Mouse (Mus musculus) thymus, adult 2 months (tissue): ENCODE measurements around the gene Faiml. TPM values are rescaled to one million over a fixed set of nuclear protein-coding genes. Genes with fewer than 3 reads are reported as not detected.

Experiments used
- DNase-seq: peaks from one replicate; pipeline ENCODE4 v3.0.0; 2021
- H3K27ac ChIP-seq: fragments of 200-500 bp; 2 replicates; pipeline ENCODE4 v1.5.1; 2012; ENCODE audit warnings: low read length, control low read depth; ENCODE audit not compliant: control insufficient read depth, insufficient read depth
- H3K27me3 ChIP-seq: fragments of 200-500 bp; 2 replicates; pipeline ENCODE4 v1.6.1; 2012; ENCODE audit warnings: mild to moderate bottlenecking, low read length, moderate library complexity, mixed read lengths; ENCODE audit not compliant: control insufficient read depth, insufficient read depth
- H3K36me3 ChIP-seq: fragments of 200-500 bp; 2 replicates; pipeline ENCODE4 v1.6.1; 2012; ENCODE audit warnings: mild to moderate bottlenecking, low read length, moderate library complexity; ENCODE audit not compliant: control insufficient read depth, insufficient read depth
- H3K4me1 ChIP-seq: fragments of 200-500 bp; replicated peaks from 2 replicates; pipeline ENCODE4 v1.6.1; 2012; ENCODE audit warnings: low read length; ENCODE audit not compliant: control insufficient read depth, insufficient read depth
- H3K4me3 ChIP-seq: fragments of 200-500 bp; 2 replicates; pipeline ENCODE4 v1.5.1; 2012; ENCODE audit warnings: mild to moderate bottlenecking, low read length, control low read depth, moderate library complexity; ENCODE audit not compliant: control insufficient read depth, insufficient read depth
- CTCF ChIP-seq: fragments of 200-500 bp; IDR thresholded peaks from 2 replicates; pipeline ENCODE4 v1.5.1; 2012; ENCODE audit warnings: mild to moderate bottlenecking, control low read depth, low read length, moderate library complexity, borderline replicate concordance; ENCODE audit not compliant: control insufficient read depth, poor library complexity, insufficient read depth; ENCODE audit errors: extremely low read depth
- POLR2A ChIP-seq: fragments of 200-500 bp; IDR thresholded peaks from 2 replicates; pipeline ENCODE4 v1.6.1; 2012; ENCODE audit warnings: mild to moderate bottlenecking, low read length, control low read depth, moderate library complexity; ENCODE audit not compliant: control insufficient read depth, poor library complexity, insufficient read depth; ENCODE audit errors: extremely low read depth
- WGBS: fragments of 180-500 bp; shearing (Covaris S2); methylation state at CpG from one replicate; pipeline ENCODE4 v1.1.7; 2018; 5-methylcytosine and 5-hydroxymethylcytosine counted together
- polyA plus RNA-seq: library from polyadenylated mRNA; depleted of rRNA; stranded (reverse); fragments of >200 nt; gene quantifications from 2 replicates; pipeline ENCODE4 v1.2.3, GENCODE M21; 2012; rRNA removed

Gene Faiml
- polyA plus RNA-seq, 1 experiment = not detected

DNA sequence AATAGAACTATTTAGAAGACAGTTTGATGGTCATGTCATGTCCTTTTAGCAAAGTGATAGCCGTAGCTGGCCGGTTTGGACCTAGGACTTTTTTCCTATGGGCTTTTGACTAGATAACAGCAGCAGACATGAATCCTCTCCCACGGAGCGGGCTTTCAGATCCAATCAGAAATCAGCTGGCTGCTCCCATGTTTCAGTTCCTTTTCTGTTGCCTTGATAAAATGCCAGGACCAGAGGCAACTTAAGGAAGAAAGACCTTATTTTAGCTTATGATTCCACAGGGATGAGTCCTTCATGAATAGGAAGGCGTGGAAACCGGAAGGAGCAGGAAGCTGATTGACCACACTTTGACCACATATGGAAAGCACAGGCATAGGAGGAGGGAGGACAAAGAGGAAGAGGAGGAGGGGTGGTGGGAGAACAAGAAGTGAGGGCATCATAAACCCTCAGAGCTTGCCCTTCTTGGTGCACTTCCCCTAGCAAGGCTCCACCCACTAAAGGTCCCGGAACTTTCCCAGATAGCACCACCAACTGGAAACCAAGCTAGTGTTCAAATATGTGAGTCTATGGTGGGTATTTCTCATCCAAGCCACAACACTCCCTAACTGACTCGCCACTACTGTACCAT is 53.9 kb downstream of the Faiml start:
- no peaks in the 10 kb centered on the region for H3K27me3 ChIP-seq
- no peaks in the 10 kb centered on the region for H3K36me3 ChIP-seq
- TF ChIP-seq POLR2A (no peak), CTCF (no peak)
- no peak for DNase-seq
- no peaks in the 10 kb centered on the region for H3K4me1 ChIP-seq
- no peak overlapping the region for H3K4me3 ChIP-seq
- 47% methylated on average over 8 of the region's 8 CpGs for WGBS
- no peak overlapping the region for H3K27ac ChIP-seq

DNA sequence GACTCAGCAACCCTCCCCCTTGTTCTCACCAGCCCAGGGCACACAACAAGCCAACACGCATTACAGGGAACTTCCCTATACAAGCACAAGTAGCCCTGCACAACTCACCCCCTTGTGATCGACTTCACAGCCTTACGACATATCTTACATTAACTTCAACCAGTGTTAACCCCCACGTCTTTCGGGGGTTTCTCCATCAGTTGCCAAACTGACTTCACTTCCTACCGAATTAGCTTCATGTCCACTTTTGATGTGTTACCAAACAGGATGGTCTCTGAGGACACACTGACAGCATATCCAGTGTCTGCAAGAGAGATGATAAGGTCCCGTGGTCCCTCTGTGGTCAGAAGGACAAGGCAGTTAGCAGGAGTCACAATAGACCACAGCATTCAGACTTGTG is 54.9 kb downstream of the Faiml start:
- no peak for TF ChIP-seq POLR2A
- no peak for TF ChIP-seq CTCF
- H3K27ac ChIP-seq = no peak overlapping the region
- H3K4me3 ChIP-seq = no peak overlapping the region
- no peak for DNase-seq
- no peaks in the 10 kb centered on the region for H3K36me3 ChIP-seq
- 26% methylated on average over 7 of the region's 7 CpGs for WGBS
- no peaks in the 10 kb centered on the region for H3K27me3 ChIP-seq
- no peaks in the 10 kb centered on the region for H3K4me1 ChIP-seq

DNA sequence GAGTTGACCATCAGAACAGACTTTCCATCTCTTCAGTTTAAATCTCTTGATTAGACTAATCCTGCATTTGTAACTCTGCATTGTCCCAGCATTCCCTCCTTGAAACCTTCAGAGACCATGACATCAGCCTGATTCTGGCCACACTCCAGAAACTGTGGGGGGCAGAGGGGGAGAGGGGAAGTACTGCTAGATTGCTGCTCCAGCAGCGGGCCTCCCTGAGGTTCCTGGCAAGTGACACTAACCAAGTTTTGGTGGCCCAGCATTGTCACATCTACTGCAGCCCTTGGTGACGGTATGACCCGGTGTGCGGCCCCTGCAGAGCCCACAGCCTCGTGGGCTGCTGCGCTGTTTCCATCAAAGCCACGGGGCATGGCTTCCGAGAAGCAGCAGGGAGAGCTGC is 56.8 kb downstream of the Faiml start:
- TF ChIP-seq CTCF = no peak
- TF ChIP-seq POLR2A = no peak
- Histone ChIP-seq H3K4me3 (no peak overlapping the region), H3K27ac (no peak overlapping the region), H3K27me3 (no peaks in the 10 kb centered on the region), H3K36me3 (no peaks in the 10 kb centered on the region), H3K4me1 (no peaks in the 10 kb centered on the region)
- no peak for DNase-seq
- WGBS = 5% methylated on average over 8 of the region's 8 CpGs

Other genes with a start within 250 kb of the Faiml start
- 0.18 TPM in 1 of 2 replicates, not detected in the other for gene Gm1123, start 201.5 kb downstream of the Faiml start, polyA plus RNA-seq
- gene Pik3cb, start 96.6 kb downstream of the Faiml start, polyA plus RNA-seq = 2.7 and 2.9 TPM in 2 replicates
- 5.2 and 7.0 TPM in 2 replicates for gene Cep70, start 6.1 kb upstream of the Faiml start, polyA plus RNA-seq
- 0.15 and 0.66 TPM in 2 replicates for gene Esyt3, start 121.3 kb upstream of the Faiml start, polyA plus RNA-seq
- 7.4 and 14.9 TPM in 2 replicates for gene Mras, start 200.1 kb upstream of the Faiml start, polyA plus RNA-seq
- 0.43 TPM in 1 of 2 replicates, not detected in the other for gene Nme9, start 214.2 kb upstream of the Faiml start, polyA plus RNA-seq